Mouse (Mus musculus) midbrain, embryonic 11.5 days (tissue): Measurements from ENCODE around the gene Soat1. TPM values are rescaled to one million over a fixed set of nuclear protein-coding genes. Genes with fewer than 3 reads are reported as not detected.
A peak's percentile ranks its signal among the peaks of the same experiment; 100 is the strongest.

Source experiments
- ATAC-seq: fragments of 200-750 bp; cut with Nextera tagmentation; 2 replicates; pipeline ENCODE4 v1.8.0; 2017; ENCODE audit warnings: moderate TSS enrichment, moderate library complexity; ENCODE audit not compliant: low FRiP score
- DNase-seq: peaks from one replicate; pipeline ENCODE4 v3.0.0; 2015; ENCODE audit warnings: low spot score; ENCODE audit errors: missing footprints
- H3K27ac ChIP-seq: fragments of 300-500 bp; sonication (generic); 2 replicates; pipeline ENCODE4 v1.5.1; 2014; ENCODE audit warnings: low read depth, low read length
- H3K27me3 ChIP-seq: fragments of 300-500 bp; sonication (generic); 2 replicates; pipeline ENCODE4 v1.6.1; 2014; ENCODE audit warnings: mild to moderate bottlenecking, low read length, moderate library complexity, mixed read lengths; ENCODE audit not compliant: control insufficient read depth, insufficient read depth
- H3K36me3 ChIP-seq: fragments of 300-500 bp; sonication (generic); 2 replicates; pipeline ENCODE4 v1.6.1; 2014; ENCODE audit warnings: mild to moderate bottlenecking, low read length, moderate library complexity, mixed read lengths; ENCODE audit not compliant: control insufficient read depth, insufficient read depth
- H3K4me1 ChIP-seq: fragments of 300-500 bp; sonication (generic); 2 replicates; pipeline ENCODE4 v1.6.1; 2014; ENCODE audit warnings: low read length; ENCODE audit not compliant: control insufficient read depth, insufficient read depth
- H3K4me2 ChIP-seq: fragments of 300-500 bp; sonication (generic); 2 replicates; pipeline ENCODE4 v1.6.1; 2014; ENCODE audit warnings: mild to moderate bottlenecking, moderate library complexity
- H3K4me3 ChIP-seq: fragments of 300-500 bp; sonication (generic); 2 replicates; pipeline ENCODE4 v1.5.1; 2014; ENCODE audit warnings: low read depth, low read length
- H3K9ac ChIP-seq: fragments of 300-500 bp; sonication (generic); 2 replicates; pipeline ENCODE4 v1.6.1; 2014; ENCODE audit warnings: low read length
- H3K9me3 ChIP-seq: fragments of 300-500 bp; sonication (generic); 2 replicates; pipeline ENCODE4 v1.6.1; 2016; ENCODE audit warnings: low read length; ENCODE audit not compliant: control insufficient read depth
- WGBS: fragments of 180-500 bp; shearing (Covaris S2); extraction: QIAGEN DNeasy Blood & Tissue Kit; methylation state at CpG from one replicate; pipeline ENCODE4 v1.1.7; 2014; 5-methylcytosine and 5-hydroxymethylcytosine counted together
- polyA plus RNA-seq: library from polyadenylated mRNA; unstranded; fragments of >200 nt; fragmentation: Nextera tagmentation; extraction: Ambion mirVana; gene quantifications from 2 replicates; pipeline ENCODE4 v1.2.1, GENCODE M21; 2014

Soat1 gene
- polyA plus RNA-seq, 1 experiment from 2014 or later = 21.4 TPM

DNA sequence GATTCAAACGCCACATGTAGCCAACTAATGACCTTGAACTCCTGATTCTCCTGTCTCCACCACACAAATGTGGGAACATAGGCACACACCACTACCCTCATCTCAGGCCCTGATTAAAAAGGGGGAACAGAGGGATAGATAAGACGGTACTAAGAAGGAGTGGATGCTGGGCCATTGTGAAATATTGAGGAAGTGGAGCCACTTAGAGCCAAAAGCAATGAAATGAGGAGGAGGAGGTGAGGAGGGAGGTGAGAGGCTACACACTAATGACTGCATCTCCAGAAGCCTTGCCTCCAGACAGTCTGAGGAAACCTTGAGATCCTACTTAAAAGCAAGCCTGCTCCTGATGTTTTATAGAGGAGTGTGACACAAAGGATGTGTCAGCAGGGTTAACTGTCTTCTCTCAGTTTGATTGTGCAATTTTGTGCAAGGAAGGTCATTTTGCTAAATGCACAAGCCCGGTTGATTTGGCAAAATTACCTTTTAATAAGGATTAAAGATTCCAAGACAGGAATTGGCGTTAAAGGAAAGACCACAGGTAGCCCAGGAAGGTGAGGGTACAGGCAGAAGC lies 17.2 kb upstream of the Soat1 start:
- no peaks in the 10 kb centered on the region for H3K9me3 ChIP-seq
- no peak overlapping the region for H3K4me2 ChIP-seq
- H3K27me3 ChIP-seq = no peaks in the 10 kb centered on the region
- H3K4me3 ChIP-seq = no peak overlapping the region
- 86% methylated on average over 4 of the region's 4 CpGs for WGBS
- no peak overlapping the region for H3K27ac ChIP-seq
- DNase-seq (no peak), ATAC-seq (no peak)
- H3K4me1 ChIP-seq = no peaks in the 10 kb centered on the region
- H3K9ac ChIP-seq = no peak overlapping the region
- no peaks in the 10 kb centered on the region for H3K36me3 ChIP-seq

GRCm38 (mm10) chr1:156488031-156488430 lies 13.9 kb upstream of the Soat1 start:
- no peak overlapping the region for H3K4me3 ChIP-seq
- H3K4me1 ChIP-seq = no peaks in the 10 kb centered on the region
- H3K9me3 ChIP-seq = no peaks in the 10 kb centered on the region
- no peak overlapping the region for H3K9ac ChIP-seq
- 89% methylated on average over 5 of the region's 5 CpGs for WGBS
- H3K4me2 ChIP-seq = no peak overlapping the region
- no peaks in the 10 kb centered on the region for H3K27me3 ChIP-seq
- ATAC-seq (no peak), DNase-seq (no peak)
- no peaks in the 10 kb centered on the region for H3K36me3 ChIP-seq
- no peak overlapping the region for H3K27ac ChIP-seq

DNA sequence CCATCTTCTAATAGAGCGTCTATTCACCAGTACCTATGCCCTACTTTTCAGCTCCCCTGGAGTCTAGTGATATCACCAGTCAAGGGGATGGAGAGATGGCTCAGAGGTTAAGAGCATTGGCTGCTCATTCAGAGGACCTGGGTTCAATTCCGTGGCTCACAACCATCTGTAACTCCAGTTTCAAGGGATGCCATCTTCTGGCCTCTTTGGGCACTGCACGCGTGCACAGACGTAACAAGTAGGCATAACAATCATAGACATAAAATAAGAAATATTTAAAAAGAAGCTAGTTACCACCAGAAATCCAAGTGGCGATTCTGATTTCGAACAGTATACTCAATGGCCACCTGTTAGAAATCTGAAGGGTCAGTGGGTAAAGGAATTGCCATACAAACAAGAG lies 13.4 kb upstream of the Soat1 start:
- H3K4me2 ChIP-seq = no peak overlapping the region
- no peak overlapping the region for H3K9ac ChIP-seq
- no peak for ATAC-seq
- DNase-seq = no peak
- no peaks in the 10 kb centered on the region for H3K36me3 ChIP-seq
- no peak overlapping the region for H3K27ac ChIP-seq
- no peaks in the 10 kb centered on the region for H3K4me1 ChIP-seq
- no peak overlapping the region for H3K4me3 ChIP-seq
- H3K9me3 ChIP-seq = no peaks in the 10 kb centered on the region
- WGBS = 95% methylated on average over 7 of the region's 7 CpGs
- no peaks in the 10 kb centered on the region for H3K27me3 ChIP-seq

GRCm38 (mm10) chr1:156481826-156482225 lies 7.7 kb upstream of the Soat1 start:
- no peak overlapping the region for H3K9ac ChIP-seq
- no peak overlapping the region for H3K4me2 ChIP-seq
- no peaks in the 10 kb centered on the region for H3K4me1 ChIP-seq
- DNase-seq (no peak), ATAC-seq (no peak)
- no peak overlapping the region for H3K27ac ChIP-seq
- no peaks in the 10 kb centered on the region for H3K27me3 ChIP-seq
- no peaks in the 10 kb centered on the region for H3K9me3 ChIP-seq
- no peak overlapping the region for H3K4me3 ChIP-seq
- 89% methylated on average over 3 of the region's 3 CpGs for WGBS
- H3K36me3 ChIP-seq = no peaks in the 10 kb centered on the region

DNA sequence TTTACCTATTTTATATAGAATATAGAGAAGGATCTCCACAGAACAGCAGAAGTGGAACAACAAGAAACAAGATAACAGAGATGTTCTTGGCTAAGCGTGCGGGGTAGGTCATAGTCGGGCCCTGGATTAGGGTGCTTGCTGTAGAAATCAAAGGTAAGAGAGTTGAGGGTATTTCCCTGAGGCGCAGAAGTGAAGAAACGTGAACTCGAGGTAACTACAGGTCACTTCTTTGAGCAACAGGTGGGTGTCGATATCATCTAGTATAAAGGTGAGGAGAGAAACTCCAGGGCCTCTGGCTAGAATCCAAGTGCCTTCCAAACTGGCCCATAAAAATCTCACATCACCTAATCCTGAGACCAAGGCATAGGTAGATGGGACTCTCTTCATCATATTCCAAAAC lies 2.4 kb upstream of the Soat1 start:
- 32% methylated on average over 7 of the region's 7 CpGs for WGBS
- DNase-seq (no peak), ATAC-seq (no peak)
- Histone ChIP-seq H3K4me1 (peaks cover 6% of the 10 kb centered on the region; the same call in 1 of the 2 replicates), H3K9ac (no peak overlapping the region), H3K27ac (no peak overlapping the region), H3K4me2 (no peak overlapping the region), H3K4me3 (no peak overlapping the region), H3K36me3 (no peaks in the 10 kb centered on the region), H3K9me3 (no peaks in the 10 kb centered on the region), H3K27me3 (no peaks in the 10 kb centered on the region)

DNA sequence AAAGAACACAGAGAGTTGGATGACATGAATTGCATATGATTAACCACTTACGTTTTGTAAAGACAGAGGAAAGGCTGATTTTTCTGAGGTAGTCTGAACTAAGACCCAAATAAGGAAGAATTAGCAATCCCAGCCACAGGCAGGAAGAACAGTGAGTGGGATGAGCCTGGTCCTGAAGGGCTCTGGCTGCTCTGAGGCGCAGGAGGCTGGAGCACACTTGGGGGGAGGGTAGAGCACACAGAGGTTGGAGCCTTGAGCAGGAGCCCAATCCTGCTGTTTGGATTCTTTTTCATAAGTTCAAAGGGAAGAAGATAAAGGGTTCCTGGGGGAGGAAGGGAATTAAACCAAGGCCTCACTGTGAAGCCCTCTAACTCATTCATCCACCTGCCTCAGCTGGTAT lies 1.9 kb upstream of the Soat1 start:
- Histone ChIP-seq H3K9ac (no peak overlapping the region), H3K4me2 (no peak overlapping the region), H3K27ac (no peak overlapping the region), H3K4me1 (peaks cover 6% of the 10 kb centered on the region; the same call in 1 of the 2 replicates), H3K4me3 (no peak overlapping the region), H3K27me3 (no peaks in the 10 kb centered on the region), H3K9me3 (no peaks in the 10 kb centered on the region), H3K36me3 (no peaks in the 10 kb centered on the region)
- DNase-seq (no peak), ATAC-seq (no peak)
- 17% methylated on average over 2 of the region's 2 CpGs for WGBS

- Histone ChIP-seq H3K4me2 (no peak overlapping the region), H3K27ac (no peak overlapping the region; the same call in 1 of the 2 replicates), H3K9me3 (no peaks in the 10 kb centered on the region), H3K27me3 (no peaks in the 10 kb centered on the region), H3K36me3 (no peaks in the 10 kb centered on the region), H3K9ac (no peak overlapping the region), H3K4me1 (peaks cover 6% of the 10 kb centered on the region; the same call in 1 of the 2 replicates), H3K4me3 (no peak overlapping the region)
- 7% methylated on average over 3 of the region's 3 CpGs for WGBS
- ATAC-seq (no peak), DNase-seq (no peak)
Measured at GRCm38 (mm10) chr1:156474854-156475253, 723 bp upstream of the Soat1 start.

- peak overlapping the region; percentile 24; the same call in 1 of the 2 replicates for H3K9ac ChIP-seq
- peak overlapping the region; percentile 74 for H3K4me3 ChIP-seq
- no peaks in the 10 kb centered on the region for H3K36me3 ChIP-seq
- DNase-seq = peak; percentile 92
- no peak overlapping the region for H3K27ac ChIP-seq
- WGBS = 4% methylated on average over 11 of the region's 11 CpGs
- no peaks in the 10 kb centered on the region for H3K9me3 ChIP-seq
- peak overlapping the region; percentile 68 for H3K4me2 ChIP-seq
- no peaks in the 10 kb centered on the region for H3K27me3 ChIP-seq
- H3K4me1 ChIP-seq = peaks cover 6% of the 10 kb centered on the region; the same call in 1 of the 2 replicates
- ATAC-seq = peak; percentile 25; the same call in 1 of the 2 replicates
Measured at GRCm38 (mm10) chr1:156473003-156473402, 1.1 kb downstream of the Soat1 start.

DNA sequence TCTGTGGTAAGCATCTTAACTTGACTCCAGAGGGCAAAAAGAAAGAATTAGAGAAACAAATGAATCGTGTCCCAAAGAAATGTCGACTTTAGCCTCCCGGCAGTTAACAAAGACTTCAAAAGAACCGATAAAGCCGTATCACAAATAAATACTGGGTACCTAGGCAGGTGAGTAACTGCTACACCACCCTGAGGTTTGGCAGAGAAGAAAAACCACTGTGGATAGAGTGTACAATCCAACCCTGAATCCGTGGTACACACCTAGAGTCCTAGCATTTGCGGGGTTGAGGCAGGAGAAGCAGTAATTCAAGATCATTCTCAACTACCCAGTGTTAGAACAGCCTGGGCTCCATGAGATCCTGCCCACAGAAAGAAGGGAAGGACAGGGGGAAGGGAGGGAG lies 2.2 kb downstream of the Soat1 start:
- no peak overlapping the region for H3K27ac ChIP-seq
- no peak overlapping the region for H3K9ac ChIP-seq
- no peaks in the 10 kb centered on the region for H3K36me3 ChIP-seq
- WGBS = 84% methylated on average over 7 of the region's 7 CpGs
- DNase-seq (no peak), ATAC-seq (no peak)
- H3K4me3 ChIP-seq = no peak overlapping the region
- H3K4me1 ChIP-seq = peaks cover 6% of the 10 kb centered on the region; the same call in 1 of the 2 replicates
- no peak overlapping the region for H3K4me2 ChIP-seq
- no peaks in the 10 kb centered on the region for H3K9me3 ChIP-seq
- H3K27me3 ChIP-seq = no peaks in the 10 kb centered on the region
